Mouse (Mus musculus): ENCODE data around the gene Pitpnm2. TPM values are rescaled to one million over a fixed set of nuclear protein-coding genes. Genes with fewer than 3 reads are reported as not detected.
"Not testable (repeated sequence)": the region's sequence is repeated elsewhere in the genome, so short reads cannot be mapped to it uniquely, and the experiment has no call there.

The Pitpnm2 gene
- polyA plus RNA-seq, 1 experiment from 2014 or later, result 1.9 TPM

- H3K27ac ChIP-seq (ENCODE audit: low read length), result no peak overlapping the region
- no peaks in the 10 kb centered on the region for H3K36me3 ChIP-seq (ENCODE audit: control insufficient read depth, insufficient read depth)
- H3K27me3 ChIP-seq (ENCODE audit: control insufficient read depth, insufficient read depth, low read depth, low read length), result no peaks in the 10 kb centered on the region
- 72% methylated on average over 10 of the region's 10 CpGs for WGBS (ENCODE audit: insufficient replicate concordance)
- H3K4me3 ChIP-seq (ENCODE audit: low read depth, low read length), result no peak overlapping the region
- H3K4me2 ChIP-seq (ENCODE audit: low read depth, low read length), result no peak overlapping the region
- no peak for ATAC-seq (ENCODE audit: low read depth)
- no peaks in the 10 kb centered on the region for H3K9me3 ChIP-seq (replicated peaks; ENCODE audit: control insufficient read depth, low read length)
- H3K9ac ChIP-seq (ENCODE audit: low read depth, low read length), result no peak overlapping the region
- peaks cover 9% of the 10 kb centered on the region for H3K4me1 ChIP-seq (ENCODE audit: control insufficient read depth, low read depth, low read length)
Observed at GRCm38 (mm10) chr5:124219431-124219830, 30.1 kb downstream of the Pitpnm2 start.

GRCm38 (mm10) chr5:124218986-124219385 lies 30.6 kb downstream of the Pitpnm2 start:
- Histone ChIP-seq H3K9ac (ENCODE audit: low read depth, low read length) (no peak overlapping the region), H3K9me3 (replicated peaks; ENCODE audit: control insufficient read depth, low read length) (no peaks in the 10 kb centered on the region), H3K4me3 (ENCODE audit: low read depth, low read length) (no peak overlapping the region), H3K27ac (ENCODE audit: low read length) (no peak overlapping the region), H3K4me2 (ENCODE audit: low read depth, low read length) (no peak overlapping the region), H3K4me1 (ENCODE audit: control insufficient read depth, low read depth, low read length) (peaks cover 9% of the 10 kb centered on the region), H3K36me3 (ENCODE audit: control insufficient read depth, insufficient read depth) (no peaks in the 10 kb centered on the region), H3K27me3 (ENCODE audit: control insufficient read depth, insufficient read depth, low read depth, low read length) (no peaks in the 10 kb centered on the region)
- WGBS (ENCODE audit: insufficient replicate concordance), result 80% methylated on average over 7 of the region's 7 CpGs
- no peak for ATAC-seq (ENCODE audit: low read depth)

GRCm38 (mm10) chr5:124217566-124218249 lies 31.9 kb downstream of the Pitpnm2 start:
- H3K9me3 ChIP-seq (replicated peaks; ENCODE audit: control insufficient read depth, low read length), result no peaks in the 10 kb centered on the region
- H3K27ac ChIP-seq (ENCODE audit: low read length), result no peak overlapping the region
- H3K27me3 ChIP-seq (ENCODE audit: control insufficient read depth, insufficient read depth, low read depth, low read length), result no peaks in the 10 kb centered on the region
- no peak overlapping the region for H3K4me2 ChIP-seq (ENCODE audit: low read depth, low read length)
- no peak overlapping the region for H3K4me3 ChIP-seq (ENCODE audit: low read depth, low read length)
- no peak overlapping the region for H3K9ac ChIP-seq (ENCODE audit: low read depth, low read length)
- peaks cover 9% of the 10 kb centered on the region for H3K4me1 ChIP-seq (ENCODE audit: control insufficient read depth, low read depth, low read length)
- no peaks in the 10 kb centered on the region for H3K36me3 ChIP-seq (ENCODE audit: control insufficient read depth, insufficient read depth)
- no peak for ATAC-seq (ENCODE audit: low read depth)
- 55% methylated on average over 8 of the region's 8 CpGs for whole genome bisulfite sequencing (ENCODE audit: insufficient replicate concordance)

- not testable (repeated sequence) for H3K36me3 ChIP-seq (ENCODE audit: control insufficient read depth, insufficient read depth); ATAC-seq (ENCODE audit: low read depth); H3K27ac ChIP-seq (ENCODE audit: low read length); H3K4me2 ChIP-seq (ENCODE audit: low read depth, low read length); H3K4me3 ChIP-seq (ENCODE audit: low read depth, low read length); H3K27me3 ChIP-seq (ENCODE audit: control insufficient read depth, insufficient read depth, low read depth, low read length); H3K9ac ChIP-seq (ENCODE audit: low read depth, low read length); H3K4me1 ChIP-seq (ENCODE audit: control insufficient read depth, low read depth, low read length); H3K9me3 ChIP-seq (replicated peaks; ENCODE audit: control insufficient read depth, low read length)
- 69% methylated on average over 5 of the region's 5 CpGs for WGBS (ENCODE audit: insufficient replicate concordance)
Observed at GRCm38 (mm10) chr5:124217092-124217491, 32.5 kb downstream of the Pitpnm2 start.

- H3K9ac ChIP-seq (ENCODE audit: low read depth, low read length), result no peak overlapping the region
- no peak overlapping the region for H3K4me2 ChIP-seq (ENCODE audit: low read depth, low read length)
- H3K4me3 ChIP-seq (ENCODE audit: low read depth, low read length), result no peak overlapping the region
- no peaks in the 10 kb centered on the region for H3K9me3 ChIP-seq (replicated peaks; ENCODE audit: control insufficient read depth, low read length)
- H3K4me1 ChIP-seq (ENCODE audit: control insufficient read depth, low read depth, low read length), result peaks cover 4% of the 10 kb centered on the region
- 78% methylated on average over 6 of the region's 6 CpGs for WGBS (ENCODE audit: insufficient replicate concordance)
- no peak overlapping the region for H3K27ac ChIP-seq (ENCODE audit: low read length)
- ATAC-seq (ENCODE audit: low read depth), result no peak
- H3K27me3 ChIP-seq (ENCODE audit: control insufficient read depth, insufficient read depth, low read depth, low read length), result no peaks in the 10 kb centered on the region
- no peaks in the 10 kb centered on the region for H3K36me3 ChIP-seq (ENCODE audit: control insufficient read depth, insufficient read depth)
Observed at GRCm38 (mm10) chr5:124216403-124216802, 33.2 kb downstream of the Pitpnm2 start.

GRCm38 (mm10) chr5:124215647-124216046 lies 33.9 kb downstream of the Pitpnm2 start:
- no peaks in the 10 kb centered on the region for H3K27me3 ChIP-seq (ENCODE audit: control insufficient read depth, insufficient read depth, low read depth, low read length)
- H3K36me3 ChIP-seq (ENCODE audit: control insufficient read depth, insufficient read depth), result no peaks in the 10 kb centered on the region
- no peaks in the 10 kb centered on the region for H3K9me3 ChIP-seq (replicated peaks; ENCODE audit: control insufficient read depth, low read length)
- no peak for ATAC-seq (ENCODE audit: low read depth)
- H3K4me2 ChIP-seq (ENCODE audit: low read depth, low read length), result no peak overlapping the region
- H3K9ac ChIP-seq (ENCODE audit: low read depth, low read length), result no peak overlapping the region
- peaks cover 5% of the 10 kb centered on the region for H3K4me1 ChIP-seq (ENCODE audit: control insufficient read depth, low read depth, low read length)
- H3K27ac ChIP-seq (ENCODE audit: low read length), result peak overlapping the region; percentile 16; the same call in 1 of the 2 replicates
- no peak overlapping the region for H3K4me3 ChIP-seq (ENCODE audit: low read depth, low read length)
- WGBS (ENCODE audit: insufficient replicate concordance), result 68% methylated on average over 10 of the region's 10 CpGs

- Histone ChIP-seq H3K9me3 (replicated peaks; ENCODE audit: control insufficient read depth, low read length) (no peaks in the 10 kb centered on the region), H3K4me3 (ENCODE audit: low read depth, low read length) (no peak overlapping the region), H3K4me1 (ENCODE audit: control insufficient read depth, low read depth, low read length) (peaks cover 14% of the 10 kb centered on the region), H3K27me3 (ENCODE audit: control insufficient read depth, insufficient read depth, low read depth, low read length) (no peaks in the 10 kb centered on the region), H3K36me3 (ENCODE audit: control insufficient read depth, insufficient read depth) (no peaks in the 10 kb centered on the region), H3K9ac (ENCODE audit: low read depth, low read length) (no peak overlapping the region), H3K4me2 (ENCODE audit: low read depth, low read length) (no peak overlapping the region), H3K27ac (ENCODE audit: low read length) (no peak overlapping the region; the same call in 1 of the 2 replicates)
- no peak for ATAC-seq (ENCODE audit: low read depth)
- 44% methylated on average over 14 of the region's 14 CpGs for WGBS (ENCODE audit: insufficient replicate concordance)
Observed at GRCm38 (mm10) chr5:124214516-124215145, 34.9 kb downstream of the Pitpnm2 start.

- no peaks in the 10 kb centered on the region for H3K9me3 ChIP-seq (replicated peaks; ENCODE audit: control insufficient read depth, low read length)
- H3K27me3 ChIP-seq (ENCODE audit: control insufficient read depth, insufficient read depth, low read depth, low read length), result no peaks in the 10 kb centered on the region
- ATAC-seq (ENCODE audit: low read depth), result peak; percentile 20; the same call in 1 of the 2 replicates
- no peak overlapping the region for H3K4me2 ChIP-seq (ENCODE audit: low read depth, low read length)
- H3K36me3 ChIP-seq (ENCODE audit: control insufficient read depth, insufficient read depth), result no peaks in the 10 kb centered on the region
- H3K27ac ChIP-seq (ENCODE audit: low read length), result no peak overlapping the region
- no peak overlapping the region for H3K4me3 ChIP-seq (ENCODE audit: low read depth, low read length)
- 44% methylated on average over 13 of the region's 13 CpGs for WGBS (ENCODE audit: insufficient replicate concordance)
- H3K9ac ChIP-seq (ENCODE audit: low read depth, low read length), result no peak overlapping the region
- H3K4me1 ChIP-seq (ENCODE audit: control insufficient read depth, low read depth, low read length), result peaks cover 18% of the 10 kb centered on the region
Observed at GRCm38 (mm10) chr5:124213588-124214469, 35.7 kb downstream of the Pitpnm2 start.

Measured in liver, embryonic 16.5 days (tissue).